Mouse (Mus musculus) cortical plate, adult 2 months (tissue): ENCODE data around the gene Prkag1. TPM values are rescaled to one million over a fixed set of nuclear protein-coding genes. Genes with fewer than 3 reads are reported as not detected.

Source experiments
- H3K27ac ChIP-seq: fragments of 200-500 bp; 2 replicates; pipeline ENCODE4 v1.5.1; 2012; ENCODE audit warnings: low read length, control low read depth, inconsistent platforms; ENCODE audit not compliant: insufficient read depth
- H3K4me1 ChIP-seq: fragments of 200-500 bp; 2 replicates; pipeline ENCODE4 v1.6.1; 2011; ENCODE audit warnings: low read length; ENCODE audit not compliant: control insufficient read depth, insufficient read depth
- H3K4me3 ChIP-seq: fragments of 200-500 bp; 2 replicates; pipeline ENCODE4 v1.5.1; 2011; ENCODE audit warnings: mild to moderate bottlenecking, low read length, control low read depth; ENCODE audit not compliant: insufficient read depth
- CTCF ChIP-seq: fragments of 200-500 bp; IDR thresholded peaks from 2 replicates; pipeline ENCODE4 v1.5.1; 2011; ENCODE audit warnings: mild to moderate bottlenecking, control low read depth, low read length; ENCODE audit not compliant: insufficient read depth; ENCODE audit errors: extremely low read depth
- POLR2A ChIP-seq: fragments of 200-500 bp; IDR thresholded peaks from 2 replicates; pipeline ENCODE4 v1.6.1; 2011; ENCODE audit warnings: mild to moderate bottlenecking, low read length, control low read depth; ENCODE audit not compliant: insufficient read depth; ENCODE audit errors: extremely low read depth
- polyA plus RNA-seq: library from polyadenylated mRNA; depleted of rRNA; stranded (reverse); fragments of >200 nt; gene quantifications from 2 replicates; pipeline ENCODE4 v1.2.3, GENCODE M21; 2012; rRNA removed

Prkag1 gene
- polyA plus RNA-seq, 1 experiment, result 71.3 TPM

DNA sequence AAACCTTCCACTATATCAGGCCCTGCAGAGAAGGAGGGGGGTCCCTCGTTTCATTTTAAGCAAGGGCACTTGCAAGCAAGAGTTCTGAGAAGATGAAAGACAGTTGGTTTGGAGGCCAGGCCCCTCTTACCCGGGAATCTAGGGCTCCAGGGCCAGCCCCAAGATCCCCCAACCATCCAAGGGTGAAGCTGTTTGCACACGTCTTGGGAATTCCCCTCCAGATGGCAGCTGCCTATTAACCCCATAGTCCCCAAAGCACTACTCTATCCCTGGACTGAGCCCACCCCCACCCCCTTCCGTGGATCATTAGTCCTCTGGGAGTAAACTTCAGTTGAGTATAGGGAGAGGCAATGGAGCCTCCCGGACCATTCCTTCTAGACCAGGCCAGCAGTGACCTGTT lies 55.8 kb downstream of the Prkag1 start:
- TF ChIP-seq CTCF (no peak), POLR2A (no peak)
- H3K27ac ChIP-seq, result no peak overlapping the region
- H3K4me3 ChIP-seq, result no peak overlapping the region

GRCm38 (mm10) chr15:98774096-98774495 lies 57.2 kb downstream of the Prkag1 start:
- Histone ChIP-seq H3K4me1 (peaks cover 5% of the 10 kb centered on the region), H3K27ac (no peak overlapping the region), H3K4me3 (no peak overlapping the region)
- TF ChIP-seq POLR2A (no peak), CTCF (no peak)

More for the DNA sequence above, 55.8 kb downstream of the Prkag1 start:
- H3K4me1 ChIP-seq, result peaks cover 5% of the 10 kb centered on the region

DNA sequence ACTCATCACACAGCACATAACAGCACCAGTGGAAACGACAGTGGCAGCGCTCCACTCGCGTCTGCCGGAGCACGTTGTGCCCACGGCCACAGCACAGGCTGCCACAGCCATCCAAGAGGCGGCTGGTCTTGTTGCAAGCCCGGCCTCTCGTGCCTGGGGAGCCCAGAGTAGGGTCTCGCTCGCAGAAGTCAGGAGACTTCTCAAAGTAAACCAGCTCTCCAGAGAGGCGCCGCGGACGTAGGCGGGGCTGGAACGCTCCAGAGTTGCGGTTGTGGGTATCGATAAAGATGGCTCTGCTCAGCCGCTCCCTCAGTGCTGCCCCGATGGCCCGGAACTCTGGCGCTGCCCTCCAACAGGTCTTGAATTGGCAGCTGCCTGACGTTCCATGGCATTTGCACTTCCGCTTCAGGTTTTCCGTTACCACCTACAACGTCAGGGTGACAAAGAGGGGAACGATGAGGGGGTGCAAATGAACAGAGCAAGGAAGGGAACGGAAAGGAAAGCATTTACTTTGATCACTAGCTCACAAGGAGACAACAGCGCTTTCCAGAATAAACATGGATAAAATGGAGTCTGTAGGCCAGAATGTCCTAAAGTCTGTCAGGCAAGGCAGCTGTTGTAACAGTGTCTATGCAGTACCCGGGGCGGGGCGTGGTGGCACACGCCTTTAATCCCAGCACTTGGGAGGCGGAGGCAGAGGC lies 58.7 kb downstream of the Prkag1 start:
- H3K4me1 ChIP-seq, result peaks cover 5% of the 10 kb centered on the region
- H3K27ac ChIP-seq, result no peak overlapping the region
- H3K4me3 ChIP-seq, result peak overlapping the region; percentile 26
- TF ChIP-seq POLR2A, result no peak
- TF ChIP-seq CTCF, result no peak

- TF ChIP-seq CTCF (no peak), POLR2A (no peak)
- peak overlapping the region; percentile 26; the same call in 1 of the 2 replicates for H3K4me3 ChIP-seq
- peaks cover 5% of the 10 kb centered on the region for H3K4me1 ChIP-seq
- H3K27ac ChIP-seq, result no peak overlapping the region
Measured at GRCm38 (mm10) chr15:98771813-98772425, 59.4 kb downstream of the Prkag1 start.

- Histone ChIP-seq H3K27ac (no peak overlapping the region), H3K4me3 (no peak overlapping the region), H3K4me1 (peaks cover 5% of the 10 kb centered on the region)
- TF ChIP-seq CTCF (no peak), POLR2A (no peak)
Measured at GRCm38 (mm10) chr15:98768259-98768658, 63.1 kb downstream of the Prkag1 start.

DNA sequence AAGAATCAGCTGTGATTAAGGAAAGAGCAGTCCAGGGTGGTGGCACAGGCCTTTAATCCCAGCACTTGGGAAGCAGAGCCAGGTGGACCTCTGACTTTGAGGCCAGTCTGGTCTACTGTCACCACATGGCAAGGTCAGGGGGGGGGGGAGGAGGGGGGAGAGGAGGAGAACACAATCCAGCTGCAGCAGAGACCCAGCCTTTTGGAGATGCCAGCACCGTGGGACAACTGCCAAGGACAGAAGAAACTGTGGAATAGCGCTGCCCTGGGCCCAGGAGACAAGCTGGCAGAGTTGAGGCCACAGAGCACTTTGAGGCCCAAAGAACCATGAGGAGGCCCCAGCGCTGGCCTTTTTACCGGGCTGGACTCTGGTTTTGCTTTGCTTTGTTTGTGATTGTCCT lies 65.4 kb downstream of the Prkag1 start:
- TF ChIP-seq POLR2A (no peak), CTCF (no peak)
- peaks cover 6% of the 10 kb centered on the region for H3K4me1 ChIP-seq
- no peak overlapping the region for H3K4me3 ChIP-seq
- no peak overlapping the region for H3K27ac ChIP-seq

Other genes with a start within 250 kb of the Prkag1 start
- 38.2 and 44.3 TPM in 2 replicates for gene Adcy6, start 221.4 kb downstream of the Prkag1 start, polyA plus RNA-seq
- 339 and 348 TPM in 2 replicates for gene Cacnb3, start 200.7 kb downstream of the Prkag1 start, polyA plus RNA-seq
- gene Ddx23, start 168.6 kb downstream of the Prkag1 start, polyA plus RNA-seq, result 53.4 and 60.5 TPM in 2 replicates
- 34.5 and 37.4 TPM in 2 replicates for gene Rnd1, start 154.1 kb downstream of the Prkag1 start, polyA plus RNA-seq
- gene Ccdc65, start 123.3 kb downstream of the Prkag1 start, polyA plus RNA-seq, result 9.3 and 10.6 TPM in 2 replicates
- 2.1 TPM in 2 replicates for gene Fkbp11, start 103.3 kb downstream of the Prkag1 start, polyA plus RNA-seq
- gene Arf3, start 68.3 kb downstream of the Prkag1 start, polyA plus RNA-seq, result 701 and 730 TPM in 2 replicates
- gene Wnt10b, start 53.4 kb downstream of the Prkag1 start, polyA plus RNA-seq, result 2.6 and 3.1 TPM in 2 replicates
- 0.15 and 0.17 TPM in 2 replicates for gene Wnt1, start 41.7 kb downstream of the Prkag1 start, polyA plus RNA-seq
- gene Ddn, start 22.0 kb downstream of the Prkag1 start, polyA plus RNA-seq, result 723 and 876 TPM in 2 replicates
- gene Kmt2d, start 39.7 kb upstream of the Prkag1 start, polyA plus RNA-seq, result 33.0 and 37.9 TPM in 2 replicates
- gene Rhebl1, start 63.0 kb upstream of the Prkag1 start, polyA plus RNA-seq, result 18.3 and 19.9 TPM in 2 replicates
- gene Dhh, start 67.0 kb upstream of the Prkag1 start, polyA plus RNA-seq, result 0.25 and 0.28 TPM in 2 replicates
- gene Lmbr1l, start 86.7 kb upstream of the Prkag1 start, polyA plus RNA-seq, result 24.7 and 27.1 TPM in 2 replicates
- 1,160 and 1,231 TPM in 2 replicates for gene Tuba1b, start 103.0 kb upstream of the Prkag1 start, polyA plus RNA-seq
- gene Gm49450, start 122.0 kb upstream of the Prkag1 start, polyA plus RNA-seq, result 0.35 and 0.55 TPM in 2 replicates
- 1,321 and 1,512 TPM in 2 replicates for gene Tuba1a, start 122.2 kb upstream of the Prkag1 start, polyA plus RNA-seq
- 5.5 and 7.1 TPM in 2 replicates for gene Tuba1c, start 198.4 kb upstream of the Prkag1 start, polyA plus RNA-seq
- 3.1 and 3.2 TPM in 2 replicates for gene Prph, start 223.7 kb upstream of the Prkag1 start, polyA plus RNA-seq
- 0.76 and 1.1 TPM in 2 replicates for gene Troap, start 243.1 kb upstream of the Prkag1 start, polyA plus RNA-seq